Mouse (Mus musculus) thymus, postnatal 14 days (tissue): ENCODE results near the gene Bud13.

ENCODE experiments used
- DNase-seq: peaks from one replicate; pipeline ENCODE4 v3.0.0; 2021

The Bud13 gene

GRCm38 (mm10) chr9:46339051-46339652 is 56.3 kb downstream of the Bud13 start:
- DNase-seq = no peak

- no peak for DNase-seq
Measured at GRCm38 (mm10) chr9:46345887-46346665, 63.3 kb downstream of the Bud13 start.
